Comparison of ENCODE assay signal across 8 mouse cellular contexts in the genomic region with DNA sequence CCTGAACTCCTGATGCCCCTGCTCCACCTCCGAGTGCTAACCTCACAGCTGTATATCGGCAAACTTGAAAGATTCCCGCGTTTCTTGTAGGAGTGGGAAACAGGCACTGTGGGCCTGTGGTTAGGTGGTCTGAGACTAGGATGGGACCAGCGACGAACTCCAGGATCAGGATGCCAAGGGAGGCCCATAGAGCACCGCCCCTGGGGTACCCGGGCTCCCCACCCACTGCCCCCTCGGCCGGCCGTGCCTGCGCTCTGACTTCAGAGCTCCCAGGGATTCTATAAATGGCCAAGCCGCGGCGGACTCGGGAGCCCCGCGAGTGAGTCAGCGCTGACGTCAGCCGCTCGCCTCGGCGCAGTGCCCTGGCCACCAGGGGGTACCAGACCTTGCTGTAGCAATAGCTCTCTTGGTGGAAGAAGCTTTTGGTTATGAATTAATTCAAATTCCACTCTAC. TPM values are rescaled to one million over a fixed set of nuclear protein-coding genes. Genes with fewer than 3 reads are reported as not detected.
DNase-seq lines count a peak whose midpoint lies in the region; ATAC-seq lines count a peak whose summit lies in the region.

No protein-coding gene starts in this region.

- peak; percentile 94 to 98 for ATAC-seq in hematopoietic stem cell, adult 5-6 weeks (replicated peaks in 1 of 2; ENCODE audit: insufficient read depth in 1 of 2, low FRiP score in 2 of 2, low TSS enrichment in 1 of 2, low read depth in 1 of 2, poor library complexity in 2 of 2, severe bottlenecking in 2 of 2)

- peak; percentile 76 for DNase-seq in MN1 (ENCODE audit: low spot score)
- DNase-seq in cerebellum, adult 9-10 months: peak; percentile 86
- DNase-seq in forelimb bud, embryonic 11.5 days (ENCODE audit: low read depth, low spot score): peak; percentile 65
- peak; percentile 55 to 66 for DNase-seq in layer of hippocampus, postnatal 14 days (ENCODE audit: low spot score in 2 of 2)
- peak; percentile 91 for DNase-seq in lung, postnatal 14 days
- peak; percentile 84 for DNase-seq in ovary, postnatal 36 days (ENCODE audit: low spot score)
- peak; percentile 80 for DNase-seq in thymus, postnatal 25 days

RNA-seq across cellular contexts. Expression of a gene that starts 3.1 kb away (rescaled TPM):
- total RNA-seq in hematopoietic stem cell, adult 5-6 weeks (2017): not detected in 2 replicates
- total RNA-seq in layer of hippocampus, postnatal 14 days (2021): 1 to 10 TPM in 1 of 2 experiments, under 1 TPM in 1; 0.45 to 1.4 TPM

RNA-seq across cellular contexts. Expression of a gene that starts 10.6 kb away (rescaled TPM):
- total RNA-seq in hematopoietic stem cell, adult 5-6 weeks (2017): 15.9 and 17.7 TPM in 2 replicates
- 10 to 100 TPM; 42.4 to 45.7 TPM for total RNA-seq in layer of hippocampus, postnatal 14 days (2021)

RNA-seq across cellular contexts. Expression of a gene that starts 21.1 kb away (rescaled TPM):
- 43.6 and 44.7 TPM in 2 replicates for total RNA-seq in hematopoietic stem cell, adult 5-6 weeks (2017)
- total RNA-seq in layer of hippocampus, postnatal 14 days (2021): 10 to 100 TPM; 57.0 to 58.0 TPM

RNA-seq across cellular contexts. Expression of a gene that starts 24.7 kb away (rescaled TPM):
- 11.1 and 12.9 TPM in 2 replicates for total RNA-seq in hematopoietic stem cell, adult 5-6 weeks (2017)
- total RNA-seq in layer of hippocampus, postnatal 14 days (2021): 10 to 100 TPM; 19.4 to 22.7 TPM

RNA-seq across cellular contexts. Expression of a gene that starts 24.8 kb away (rescaled TPM):
- not detected in 2 replicates for total RNA-seq in hematopoietic stem cell, adult 5-6 weeks (2017)
- 1 to 10 TPM; 1.5 to 2.8 TPM for total RNA-seq in layer of hippocampus, postnatal 14 days (2021)

Comparison
In these comparisons a context has a peak if more than half of its experiments do, and no peak if none do; other contexts are left out.
1. Peak in every context shown above with its lines: DNase-seq and ATAC-seq.